Mouse (Mus musculus) hindbrain, embryonic 11.5 days (tissue): ENCODE data around the gene Hpd. TPM values are rescaled to one million over a fixed set of nuclear protein-coding genes. Genes with fewer than 3 reads are reported as not detected.

Experiments
- polyA plus RNA-seq: library from polyadenylated mRNA; unstranded; fragments of >200 nt; fragmentation: Nextera tagmentation; extraction: Ambion mirVana; gene quantifications from 2 replicates; pipeline ENCODE4 v1.2.1, GENCODE M21; 2014

Hpd gene
- polyA plus RNA-seq, 1 experiment from 2014 or later, result not detected

Other genes starting within 250 kb of the Hpd start
- 59.9 and 67.6 TPM in 2 replicates for gene Kdm2b, start 192.9 kb downstream of the Hpd start, polyA plus RNA-seq
- gene Orai1, start 167.7 kb downstream of the Hpd start, polyA plus RNA-seq, result 10.1 and 12.7 TPM in 2 replicates
- 0.77 and 1.0 TPM in 2 replicates for gene Morn3, start 135.7 kb downstream of the Hpd start, polyA plus RNA-seq
- 7.8 and 9.0 TPM in 2 replicates for gene Tmem120b, start 114.3 kb downstream of the Hpd start, polyA plus RNA-seq
- gene Rhof, start 50.0 kb downstream of the Hpd start, polyA plus RNA-seq, result 1.7 and 2.0 TPM in 2 replicates
- 11.0 and 14.2 TPM in 2 replicates for gene Setd1b, start 40.5 kb downstream of the Hpd start, polyA plus RNA-seq
- gene Psmd9, start 13.3 kb downstream of the Hpd start, polyA plus RNA-seq, result 73.5 and 78.7 TPM in 2 replicates
- 5.6 and 8.6 TPM in 2 replicates for gene Wdr66, start 69.4 kb upstream of the Hpd start, polyA plus RNA-seq
- gene Bcl7a, start 161.1 kb upstream of the Hpd start, polyA plus RNA-seq, result 56.8 and 63.7 TPM in 2 replicates
- 16.8 and 18.2 TPM in 2 replicates for gene Mlxip, start 212.1 kb upstream of the Hpd start, polyA plus RNA-seq